Mouse (Mus musculus): Measurements from ENCODE around the gene Sgo2a. TPM values are rescaled to one million over a fixed set of nuclear protein-coding genes. Genes with fewer than 3 reads are reported as not detected.
"Not testable (repeated sequence)": the region's sequence is repeated elsewhere in the genome, so short reads cannot be mapped to it uniquely, and the experiment has no call there.

The Sgo2a gene
- polyA plus RNA-seq, 1 experiment, result 0.63 TPM

DNA sequence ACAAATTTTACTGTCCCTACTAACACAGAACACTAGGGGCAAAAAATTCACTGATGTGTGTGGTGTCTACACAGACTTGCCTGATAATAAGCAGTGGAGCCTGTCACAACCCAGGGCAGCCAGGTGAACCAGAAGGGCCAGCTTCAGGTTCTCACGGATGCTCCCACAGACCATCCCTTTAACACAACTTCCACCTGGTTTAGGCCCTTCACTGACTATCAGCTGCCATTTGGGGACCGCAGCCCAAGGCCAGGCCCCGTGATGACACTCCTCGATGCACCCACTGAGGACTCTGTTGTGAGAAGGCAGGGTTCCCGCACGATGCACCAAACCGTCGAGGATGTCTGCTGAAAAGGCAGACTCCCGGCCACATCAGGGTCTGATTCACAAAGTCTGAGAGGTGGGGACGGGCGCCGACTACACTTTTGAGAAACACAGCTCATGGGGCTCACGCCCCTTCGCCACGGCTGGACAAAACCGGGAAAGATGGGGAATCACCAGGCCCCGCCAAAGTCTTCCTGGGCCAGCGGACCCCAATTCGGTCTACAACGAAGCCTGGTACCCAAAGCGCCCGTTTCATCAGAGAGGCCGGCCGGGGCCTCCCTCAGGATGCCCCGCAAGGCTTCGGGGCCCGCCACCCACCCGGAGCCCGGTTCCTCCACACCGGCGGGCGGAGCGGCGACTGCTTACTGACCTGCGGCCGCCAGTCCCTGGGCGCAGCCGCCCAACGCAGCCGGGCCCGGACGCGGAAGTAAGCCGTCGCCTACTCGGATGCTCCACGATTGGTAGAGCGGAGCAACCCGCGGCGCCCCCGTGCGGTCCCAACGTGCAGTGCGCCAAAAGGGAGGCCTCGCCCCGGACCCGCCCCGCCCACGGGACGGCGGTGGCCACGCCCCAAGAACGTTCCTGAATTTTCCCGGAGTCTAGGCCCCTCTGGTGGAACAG lies 26.2 kb upstream of the Sgo2a start:
- TF ChIP-seq CTCF (IDR thresholded peaks at IDR 0.05; ENCODE audit: extremely low read depth, insufficient read depth, low read length) (peak; percentile 53), POLR2A (IDR thresholded peaks at IDR 0.05; ENCODE audit: extremely low read depth, insufficient read depth, low read length) (0 out of 2 replicates have a peak, but pooled peaks have one; percentile 44)
- H3K4me1 ChIP-seq (ENCODE audit: control insufficient read depth, insufficient read depth, low read length), result peaks cover 3% of the 10 kb centered on the region; the same call in 1 of the 2 replicates
- H3K27ac ChIP-seq (ENCODE audit: insufficient read depth, low read length), result peak overlapping the region; percentile 10
- H3K4me3 ChIP-seq (ENCODE audit: insufficient read depth, low read length), result peak overlapping the region; percentile 83

DNA sequence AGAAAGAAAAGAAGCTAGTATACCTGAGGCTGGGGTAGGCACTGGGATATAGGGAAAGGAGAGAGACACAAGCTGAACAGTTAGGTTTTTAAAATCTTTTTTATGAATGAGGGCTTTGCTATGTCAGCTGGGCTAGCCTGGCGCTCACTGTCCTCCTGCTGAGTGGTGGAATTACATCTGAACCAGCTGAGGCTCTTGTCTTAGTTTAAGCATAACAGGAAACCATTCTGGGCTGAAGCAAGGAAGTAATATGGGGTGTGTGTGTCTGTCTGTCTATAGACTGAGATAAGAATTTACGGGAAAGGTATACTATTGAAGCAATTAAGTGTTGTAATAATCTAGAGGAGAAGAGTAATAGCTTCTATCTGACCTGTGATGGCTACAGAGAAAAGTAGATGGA lies 24.2 kb upstream of the Sgo2a start:
- H3K27ac ChIP-seq (ENCODE audit: insufficient read depth, low read length), result no peak overlapping the region
- H3K4me1 ChIP-seq (ENCODE audit: control insufficient read depth, insufficient read depth, low read length), result peaks cover 3% of the 10 kb centered on the region; the same call in 1 of the 2 replicates
- TF ChIP-seq CTCF (IDR thresholded peaks at IDR 0.05; ENCODE audit: extremely low read depth, insufficient read depth, low read length) (no peak), POLR2A (IDR thresholded peaks at IDR 0.05; ENCODE audit: extremely low read depth, insufficient read depth, low read length) (no peak)
- no peak overlapping the region for H3K4me3 ChIP-seq (ENCODE audit: insufficient read depth, low read length)

DNA sequence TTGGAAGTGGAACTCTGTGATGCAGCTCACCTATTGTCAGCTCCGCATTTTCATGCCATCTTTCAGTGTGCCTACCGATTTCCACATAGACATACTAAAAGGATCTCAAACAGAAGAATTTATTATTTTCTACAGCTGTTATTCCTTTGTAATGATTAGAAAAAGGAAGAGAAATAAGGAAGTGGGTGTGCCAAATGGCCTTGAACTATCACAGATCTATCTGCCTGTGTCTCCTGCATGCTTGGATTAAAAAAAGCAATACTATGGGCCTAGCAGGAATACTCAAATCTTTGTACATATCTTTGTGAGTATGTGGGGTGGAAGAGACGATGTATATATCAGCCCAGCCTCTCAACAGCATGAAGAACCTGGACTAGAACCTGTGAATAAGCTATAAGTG lies 18.9 kb upstream of the Sgo2a start:
- no peaks in the 10 kb centered on the region for H3K4me1 ChIP-seq (ENCODE audit: control insufficient read depth, insufficient read depth, low read length)
- TF ChIP-seq CTCF (IDR thresholded peaks at IDR 0.05; ENCODE audit: extremely low read depth, insufficient read depth, low read length), result no peak
- TF ChIP-seq POLR2A (IDR thresholded peaks at IDR 0.05; ENCODE audit: extremely low read depth, insufficient read depth, low read length), result no peak
- H3K4me3 ChIP-seq (ENCODE audit: insufficient read depth, low read length), result no peak overlapping the region
- no peak overlapping the region for H3K27ac ChIP-seq (ENCODE audit: insufficient read depth, low read length)

DNA sequence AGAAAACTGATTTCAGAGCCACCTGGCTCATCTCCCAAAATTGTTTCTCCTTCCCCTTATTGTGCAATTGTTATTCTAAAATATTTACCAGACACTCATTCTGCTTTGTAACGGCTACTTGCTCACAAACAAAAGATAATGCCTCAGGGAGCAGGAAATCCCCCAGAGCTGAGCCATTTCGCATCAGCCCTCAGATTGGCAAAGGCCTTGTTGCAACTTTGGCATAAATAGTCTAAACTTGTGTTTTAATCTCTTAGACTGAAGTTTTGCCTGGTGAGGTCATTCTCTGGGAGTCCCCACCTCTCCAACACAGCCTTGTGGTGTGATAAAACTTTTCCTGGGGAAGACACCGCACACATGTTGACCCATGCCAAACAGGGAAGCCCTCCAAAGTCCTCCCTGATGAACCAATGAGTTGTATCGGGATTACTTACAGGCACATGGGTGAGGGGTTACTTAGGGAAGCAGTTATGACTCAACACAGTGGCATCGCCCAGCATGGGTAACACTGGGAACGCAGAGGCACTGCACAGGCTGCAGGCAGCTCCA lies 6.6 kb upstream of the Sgo2a start:
- TF ChIP-seq POLR2A (IDR thresholded peaks at IDR 0.05; ENCODE audit: extremely low read depth, insufficient read depth, low read length), result no peak
- no peak for TF ChIP-seq CTCF (IDR thresholded peaks at IDR 0.05; ENCODE audit: extremely low read depth, insufficient read depth, low read length)
- Histone ChIP-seq H3K4me1 (ENCODE audit: control insufficient read depth, insufficient read depth, low read length) (no peaks in the 10 kb centered on the region), H3K27ac (ENCODE audit: insufficient read depth, low read length) (no peak overlapping the region), H3K4me3 (ENCODE audit: insufficient read depth, low read length) (no peak overlapping the region)

DNA sequence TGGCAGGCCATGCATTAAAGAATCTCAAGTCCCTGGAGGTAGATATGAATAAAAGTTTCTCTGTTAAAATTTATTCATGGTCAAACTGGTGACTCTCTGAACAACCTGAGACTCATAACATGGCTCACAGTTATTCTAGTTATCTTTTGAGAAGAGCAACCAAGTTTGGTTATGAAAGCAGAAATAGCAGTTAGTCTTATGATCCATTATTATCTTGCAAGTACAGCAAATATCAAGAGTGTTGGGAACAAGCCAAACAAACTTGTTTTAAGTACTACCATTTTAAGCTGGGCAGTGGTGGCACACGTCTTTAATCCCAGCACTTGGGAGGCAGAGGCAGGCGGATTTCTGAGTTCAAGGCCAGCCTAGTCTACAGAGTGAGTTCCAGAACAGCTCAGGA lies 4.5 kb upstream of the Sgo2a start:
- Histone ChIP-seq H3K4me1 (ENCODE audit: control insufficient read depth, insufficient read depth, low read length) (no peaks in the 10 kb centered on the region), H3K4me3 (ENCODE audit: insufficient read depth, low read length) (no peak overlapping the region), H3K27ac (ENCODE audit: insufficient read depth, low read length) (no peak overlapping the region)
- TF ChIP-seq CTCF (IDR thresholded peaks at IDR 0.05; ENCODE audit: extremely low read depth, insufficient read depth, low read length) (no peak), POLR2A (IDR thresholded peaks at IDR 0.05; ENCODE audit: extremely low read depth, insufficient read depth, low read length) (no peak)

DNA sequence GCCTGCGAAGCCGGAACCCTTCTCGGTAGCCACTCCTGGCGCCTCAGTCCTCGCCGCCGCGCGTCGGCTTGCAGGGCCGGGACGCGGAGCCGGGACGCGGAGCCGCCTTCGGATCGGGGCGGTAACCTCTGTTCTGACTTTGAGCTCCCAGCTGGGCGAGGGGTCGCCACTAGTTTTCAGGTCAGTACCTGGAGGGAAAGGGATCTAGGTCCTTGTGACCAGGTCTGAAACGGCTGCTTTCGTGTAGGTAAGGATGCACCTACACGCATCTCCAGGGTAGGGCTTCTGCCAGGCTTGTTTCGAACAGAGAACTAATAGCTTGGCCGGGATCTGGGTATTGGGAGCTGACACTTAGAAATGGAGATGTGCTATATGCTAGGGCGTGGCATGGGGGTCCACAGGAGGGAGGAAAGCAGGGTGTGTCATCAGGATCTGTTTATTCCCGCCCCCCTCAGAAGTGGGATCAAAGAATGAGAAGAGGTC lies 403 bp downstream of the Sgo2a start:
- TF ChIP-seq POLR2A (IDR thresholded peaks at IDR 0.05; ENCODE audit: extremely low read depth, insufficient read depth, low read length), result no peak
- TF ChIP-seq CTCF (IDR thresholded peaks at IDR 0.05; ENCODE audit: extremely low read depth, insufficient read depth, low read length), result no peak
- Histone ChIP-seq H3K4me1 (ENCODE audit: control insufficient read depth, insufficient read depth, low read length) (no peaks in the 10 kb centered on the region; the same call in 1 of the 2 replicates), H3K27ac (ENCODE audit: insufficient read depth, low read length) (no peak overlapping the region), H3K4me3 (ENCODE audit: insufficient read depth, low read length) (peak overlapping the region; percentile 41)

DNA sequence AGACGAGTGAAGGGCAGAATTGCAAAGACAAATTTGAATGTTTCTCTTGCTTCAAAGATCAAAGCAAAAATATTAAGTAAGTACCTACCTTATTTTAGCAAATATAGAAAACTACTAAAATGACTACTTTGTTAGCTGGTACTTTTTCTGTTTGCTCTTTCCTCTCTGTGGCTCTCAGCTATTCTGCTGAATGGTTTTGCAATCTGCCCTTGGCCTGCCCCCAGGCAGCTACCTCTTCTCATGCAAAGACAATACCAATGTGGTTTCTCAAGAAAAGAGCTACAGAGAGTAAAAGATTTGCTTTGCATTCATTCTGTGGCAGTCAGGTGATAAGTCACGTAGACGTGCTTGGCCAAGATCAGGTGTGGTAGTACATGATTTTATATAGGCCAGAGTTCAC lies 2.4 kb downstream of the Sgo2a start:
- Histone ChIP-seq H3K4me1 (ENCODE audit: control insufficient read depth, insufficient read depth, low read length) (no peaks in the 10 kb centered on the region; the same call in 1 of the 2 replicates), H3K4me3 (ENCODE audit: insufficient read depth, low read length) (no peak overlapping the region)
- TF ChIP-seq CTCF (IDR thresholded peaks at IDR 0.05; ENCODE audit: extremely low read depth, insufficient read depth, low read length), result no peak
- TF ChIP-seq POLR2A (IDR thresholded peaks at IDR 0.05; ENCODE audit: extremely low read depth, insufficient read depth, low read length), result no peak

DNA sequence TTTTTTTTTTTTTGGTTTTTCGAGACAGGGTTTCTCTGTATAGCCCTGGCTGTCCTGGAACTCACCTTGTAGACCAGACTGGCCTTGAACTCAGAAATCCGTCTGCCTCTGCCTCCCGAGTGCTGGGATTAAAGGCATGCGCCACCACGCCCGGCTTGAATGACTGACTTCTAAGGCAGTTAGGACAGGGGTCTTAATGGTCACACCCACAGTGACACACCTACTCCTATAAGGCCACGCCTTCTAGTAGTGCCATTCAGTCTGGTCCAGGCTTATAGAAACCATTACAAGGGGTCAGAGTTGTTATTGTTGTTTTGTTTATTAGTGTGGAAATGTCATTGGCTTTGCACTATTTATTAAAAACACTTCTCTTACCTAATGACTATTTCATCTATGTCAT lies 10.6 kb downstream of the Sgo2a start:
- not testable (repeated sequence) for H3K27ac ChIP-seq (ENCODE audit: insufficient read depth, low read length); H3K4me3 ChIP-seq (ENCODE audit: insufficient read depth, low read length); H3K4me1 ChIP-seq (ENCODE audit: control insufficient read depth, insufficient read depth, low read length)

More for the DNA sequence above, 2.4 kb downstream of the Sgo2a start:
- H3K27ac ChIP-seq (ENCODE audit: insufficient read depth, low read length), result no peak overlapping the region

DNA sequence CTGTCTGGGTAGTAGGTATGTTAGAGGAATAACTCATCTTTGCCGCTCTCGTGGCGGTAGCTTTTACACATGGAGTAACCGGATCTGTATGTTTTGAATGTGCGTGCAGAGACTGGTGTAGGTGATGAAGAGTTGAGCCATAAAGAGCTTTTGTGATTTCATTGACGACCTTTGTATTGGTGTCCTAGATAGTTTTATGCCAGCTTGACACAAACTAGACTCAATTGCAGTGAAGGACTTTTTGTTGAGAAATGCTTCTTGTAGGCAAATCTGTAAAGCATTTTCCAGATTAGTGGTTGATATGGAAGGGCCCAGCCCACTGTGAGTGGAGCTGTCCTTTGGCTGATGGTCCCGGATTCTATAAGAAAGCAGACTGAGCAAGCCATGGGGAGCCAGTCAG lies 23.1 kb downstream of the Sgo2a start, which contains the start of gene Kctd18:
Gene Kctd18, minus strand, starts transcription at position 101 of the 400 bp plus-strand sequence.
- no peak within 1 kb of the TSS for H3K4me3 ChIP-seq (ENCODE audit: insufficient read depth, low read length)
- H3K27ac ChIP-seq (ENCODE audit: insufficient read depth, low read length), result no peak within 1 kb of the TSS
- TF ChIP-seq CTCF (IDR thresholded peaks at IDR 0.05; ENCODE audit: extremely low read depth, insufficient read depth, low read length) (no peak), POLR2A (IDR thresholded peaks at IDR 0.05; ENCODE audit: extremely low read depth, insufficient read depth, low read length) (no peak)
- no peaks in the 10 kb centered on the region for H3K4me1 ChIP-seq (ENCODE audit: control insufficient read depth, insufficient read depth, low read length)

DNA sequence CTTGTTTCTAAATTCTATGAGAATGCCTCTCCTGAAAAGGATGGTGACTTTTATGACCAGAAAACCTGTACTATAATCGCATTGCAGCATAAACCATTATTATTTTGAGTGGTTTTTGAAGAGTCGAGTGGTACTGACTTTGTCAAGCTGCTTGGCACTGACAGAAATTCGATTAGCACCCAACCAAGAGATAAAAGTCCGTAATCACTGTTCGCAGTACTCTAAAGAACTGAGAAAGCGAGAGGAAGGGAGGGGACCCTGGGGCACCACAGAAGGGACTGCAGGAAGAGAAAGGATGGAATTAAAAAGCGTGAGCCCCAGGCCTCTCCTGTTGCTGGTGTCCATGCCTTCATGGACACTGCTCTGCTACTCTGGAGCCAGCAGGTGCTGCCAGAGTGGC lies 31.9 kb downstream of the Sgo2a start:
- no peak overlapping the region for H3K4me3 ChIP-seq (ENCODE audit: insufficient read depth, low read length)
- no peak for TF ChIP-seq CTCF (IDR thresholded peaks at IDR 0.05; ENCODE audit: extremely low read depth, insufficient read depth, low read length)
- no peaks in the 10 kb centered on the region for H3K4me1 ChIP-seq (ENCODE audit: control insufficient read depth, insufficient read depth, low read length)
- no peak overlapping the region for H3K27ac ChIP-seq (ENCODE audit: insufficient read depth, low read length)

Data from cortical plate, adult 2 months (tissue).